Mouse (Mus musculus) liver, adult 2 months (tissue): ENCODE measurements around the gene Hist1h3g.

Source experiments
- CTCF ChIP-seq: fragments of 200-500 bp; IDR thresholded peaks from 2 replicates; pipeline ENCODE4 v1.5.1; 2011; ENCODE audit warnings: low read depth, low read length, control low read depth
- POLR2A ChIP-seq: fragments of 200-500 bp; IDR thresholded peaks from 2 replicates; pipeline ENCODE4 v1.6.1; 2011; ENCODE audit warnings: low read length, control low read depth; ENCODE audit not compliant: insufficient read depth; ENCODE audit errors: extremely low read depth

GRCm38 (mm10) chr13:23537006-23537710 lies 1.9 kb downstream of the Hist1h3g start:
- TF ChIP-seq CTCF (no peak), POLR2A (no peak)
